Mouse (Mus musculus) ZHBTc4 (cell line): ENCODE data around the gene E030018B13Rik.
A peak's percentile ranks its signal among the peaks of the same experiment; 100 is the strongest.

Experiments
- DNase-seq: peaks from one replicate; pipeline ENCODE4 v3.0.0-alpha.2; 2011; ENCODE audit warnings: low read depth, low spot score

E030018B13Rik gene

DNA sequence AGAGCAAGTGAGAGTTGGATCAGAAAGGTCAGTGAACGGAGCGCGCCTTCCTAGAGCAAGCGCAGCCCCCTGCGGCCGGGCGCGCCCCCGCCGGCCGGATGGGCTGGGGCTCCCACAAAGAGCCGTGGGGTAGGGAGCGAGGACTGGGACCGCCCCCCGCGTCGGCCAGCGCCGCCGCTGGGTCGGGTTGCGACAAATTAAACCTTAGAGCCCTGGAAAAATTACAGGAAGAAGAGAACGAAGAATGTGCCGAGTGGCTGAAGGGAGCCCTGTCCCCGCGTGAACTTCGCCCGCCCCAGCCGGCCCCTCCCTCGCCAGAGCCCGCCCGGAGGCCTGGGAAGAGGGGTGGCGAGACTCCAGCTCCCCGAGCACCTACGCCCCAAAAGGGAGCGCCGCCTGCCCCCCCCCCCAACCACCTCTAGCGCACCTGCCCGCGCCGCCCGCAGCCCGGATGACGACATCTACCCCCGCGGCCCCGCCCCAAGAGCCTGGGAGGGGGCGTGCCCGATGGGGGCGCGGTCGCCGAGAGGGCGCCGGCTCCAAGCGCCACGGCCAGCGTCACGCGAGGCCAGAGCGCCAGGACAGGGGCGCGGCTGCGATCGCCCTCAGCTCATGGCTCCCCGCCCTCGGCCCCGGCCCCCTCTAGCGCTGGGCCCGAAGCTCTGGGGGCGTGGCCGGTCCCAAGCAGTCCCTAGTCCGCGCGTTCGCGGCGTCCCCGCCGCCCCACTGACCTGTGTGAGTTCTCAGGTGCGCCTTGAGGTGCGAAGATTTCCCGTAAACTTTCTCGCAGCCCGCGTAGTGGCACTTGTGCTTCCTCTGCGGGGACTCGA is 20.8 kb downstream of the E030018B13Rik start:
- DNase-seq = peak; percentile 92

DNA sequence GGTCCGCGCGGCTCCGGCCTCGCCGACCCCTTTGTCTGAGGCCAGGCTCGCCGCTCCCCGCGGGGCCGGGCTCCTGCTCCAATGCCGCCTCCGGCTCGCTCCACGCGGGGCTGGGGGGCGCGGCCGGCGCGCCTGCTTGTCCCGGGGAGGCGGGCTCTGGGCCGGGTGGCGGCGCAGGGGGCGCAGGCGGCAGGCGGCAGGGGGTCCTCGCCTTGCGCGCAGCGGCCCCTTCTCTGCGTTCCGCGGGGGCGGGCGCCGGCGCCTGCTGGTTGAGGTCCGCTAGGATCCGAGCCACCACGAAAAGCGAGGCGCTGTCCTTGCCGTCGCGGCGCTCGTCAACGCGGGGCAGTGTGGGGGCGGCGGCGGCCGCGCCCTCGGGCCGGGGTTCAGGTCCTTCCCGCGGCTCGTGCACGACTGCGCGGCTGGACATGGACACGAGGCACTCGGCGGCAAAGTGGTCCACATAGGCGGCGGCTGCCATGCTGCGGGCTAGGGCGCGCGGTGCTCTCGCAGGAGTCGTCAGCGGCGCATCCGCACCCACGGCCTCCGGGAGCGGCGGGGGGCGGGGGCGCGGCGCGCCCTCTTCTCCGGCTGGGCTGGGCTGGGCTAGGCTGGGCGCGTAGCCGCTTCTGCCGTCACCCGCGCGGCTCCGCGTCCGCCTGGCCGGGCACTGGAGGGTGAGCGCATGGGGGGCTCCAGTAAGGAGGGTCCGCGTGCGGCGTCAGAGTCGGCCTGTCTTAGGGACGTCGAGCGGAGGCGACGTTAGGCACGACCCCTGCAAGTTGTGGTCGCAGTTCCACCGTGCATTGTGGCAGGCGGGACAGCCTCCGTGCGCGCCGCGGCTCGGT is 21.6 kb downstream of the E030018B13Rik start:
- no peak for DNase-seq

DNA sequence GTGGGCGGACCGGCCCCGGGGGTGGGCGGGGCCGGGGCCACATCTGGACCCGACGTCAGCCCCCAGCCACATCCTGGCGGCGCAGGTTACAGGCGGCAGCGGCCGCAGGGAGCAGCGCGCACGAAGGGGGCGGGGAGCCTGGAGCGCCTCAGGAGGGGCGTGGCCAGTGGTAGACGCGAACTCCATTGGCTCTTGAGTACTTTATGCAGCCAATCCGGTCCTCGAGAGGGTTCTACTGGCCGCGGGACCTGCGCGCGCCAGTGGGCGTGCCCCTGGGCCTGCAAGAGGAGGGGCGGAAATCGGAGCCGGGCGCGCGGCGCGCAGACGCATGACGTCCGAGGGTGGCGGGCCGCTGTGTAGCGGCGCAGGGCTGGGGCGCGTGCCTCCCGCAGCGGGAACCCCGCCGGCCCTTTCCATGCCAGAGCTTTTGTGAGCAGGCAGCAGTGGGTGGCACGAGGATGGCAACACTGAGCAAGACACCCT is 22.3 kb downstream of the E030018B13Rik start, which contains the start of gene Klf13:
TSS of gene Klf13 (minus strand) at position 2 of the 483 bp plus-strand sequence.
- peak; percentile 100 for DNase-seq

DNA sequence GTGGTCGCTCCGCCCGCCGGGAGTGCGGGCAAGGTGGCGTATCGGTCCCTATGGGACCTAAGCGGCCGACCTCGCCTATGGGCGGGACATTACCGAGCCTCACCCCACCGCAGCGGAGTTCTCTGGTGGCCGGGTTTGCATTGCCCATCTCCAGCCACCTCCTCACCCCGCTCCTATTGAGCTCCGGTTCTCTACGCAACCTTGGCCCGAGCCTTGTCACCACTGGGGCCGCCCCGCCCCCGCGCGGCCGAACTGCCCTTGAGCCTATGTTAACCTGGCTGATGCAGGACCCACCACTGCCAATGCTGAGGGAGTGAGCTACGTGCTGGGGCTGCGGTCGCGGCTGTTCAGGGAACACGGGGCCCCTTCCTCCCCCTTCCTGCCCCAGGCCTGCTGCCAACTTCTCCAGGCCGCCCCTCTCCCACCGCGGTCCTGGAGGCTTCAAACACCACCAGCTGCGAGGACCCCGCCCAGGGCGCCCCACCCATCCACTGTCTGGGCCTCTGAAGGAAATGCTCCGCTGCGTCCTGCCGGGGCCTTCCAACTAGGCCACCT is 22.8 kb downstream of the E030018B13Rik start:
- peak; percentile 89 for DNase-seq

DNA sequence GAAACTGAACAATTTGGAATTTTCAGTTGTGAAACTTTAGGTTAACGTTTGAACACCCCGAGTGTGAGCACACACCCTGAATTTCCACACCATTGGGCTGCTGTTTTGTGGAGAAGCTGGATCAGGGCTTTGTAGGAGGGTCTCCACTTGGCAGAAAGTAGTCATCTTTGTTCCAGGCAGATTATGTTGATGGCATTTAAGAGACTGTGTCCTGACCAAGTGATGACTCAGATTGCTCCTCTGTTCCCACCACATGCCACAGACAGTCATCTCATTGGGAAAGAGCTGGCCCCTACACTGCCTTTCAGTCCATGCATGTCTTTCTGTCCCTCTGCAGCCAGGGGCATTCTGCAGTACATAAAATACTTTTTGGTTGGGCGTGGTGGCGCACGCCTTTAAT is 23.7 kb downstream of the E030018B13Rik start:
- DNase-seq = no peak

DNA sequence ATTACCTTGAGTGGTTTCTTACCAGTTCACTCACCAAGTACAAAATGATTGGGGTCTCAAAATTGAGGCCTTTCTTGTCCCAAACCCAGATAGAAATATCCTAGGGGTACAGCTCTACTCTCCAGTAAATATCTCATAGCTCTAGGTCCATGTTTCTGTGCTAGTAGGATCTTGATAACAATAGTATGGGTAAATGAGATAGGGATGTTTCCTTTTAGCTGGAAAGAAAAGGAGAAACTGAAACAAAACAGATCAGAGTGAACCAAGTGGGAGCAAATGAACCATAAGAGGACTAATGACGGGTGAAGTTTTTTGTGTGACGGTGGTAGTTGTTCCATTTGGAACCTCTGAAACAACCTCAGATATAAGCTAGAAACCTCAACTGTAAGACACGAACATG is 24.4 kb downstream of the E030018B13Rik start:
- no peak for DNase-seq

DNA sequence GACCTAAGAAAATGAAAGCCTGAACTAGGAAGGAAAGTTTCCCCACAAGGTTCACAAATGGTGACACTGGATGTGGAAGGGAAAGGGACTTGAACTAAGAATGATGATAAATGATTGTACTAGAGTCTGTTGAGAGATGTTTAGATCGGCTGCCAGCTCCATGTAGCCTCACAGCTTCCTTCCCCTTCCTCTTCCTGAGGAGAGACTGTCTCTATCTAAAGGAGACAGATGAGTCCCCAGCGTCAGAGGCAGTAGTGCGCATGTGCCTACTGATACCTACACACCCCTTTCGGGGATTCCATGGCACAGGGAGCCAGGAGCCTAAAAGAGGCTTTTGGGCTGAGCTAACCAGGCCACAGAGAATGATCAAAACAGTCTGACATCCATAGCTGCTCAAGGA is 24.8 kb downstream of the E030018B13Rik start:
- no peak for DNase-seq

DNA sequence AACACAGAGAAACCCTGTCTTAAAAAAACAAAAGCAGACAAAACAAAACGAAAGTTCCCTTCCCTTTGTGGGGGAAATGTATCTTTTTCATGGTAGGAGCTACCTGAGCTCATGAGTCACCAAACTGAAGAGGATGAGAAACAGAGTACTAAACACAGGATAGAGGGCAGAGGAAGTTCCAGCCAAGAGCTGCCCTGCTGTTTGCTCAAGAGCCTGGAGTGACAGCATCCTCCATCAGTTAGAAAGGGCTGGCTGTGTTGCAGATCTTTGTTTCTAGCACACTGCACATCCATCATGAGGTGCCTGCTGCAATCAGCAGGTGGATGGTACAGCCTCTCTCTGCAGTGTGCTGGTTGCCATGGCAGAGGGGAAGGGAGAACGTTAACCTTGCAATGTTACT is 27.3 kb downstream of the E030018B13Rik start:
- DNase-seq = no peak

DNA sequence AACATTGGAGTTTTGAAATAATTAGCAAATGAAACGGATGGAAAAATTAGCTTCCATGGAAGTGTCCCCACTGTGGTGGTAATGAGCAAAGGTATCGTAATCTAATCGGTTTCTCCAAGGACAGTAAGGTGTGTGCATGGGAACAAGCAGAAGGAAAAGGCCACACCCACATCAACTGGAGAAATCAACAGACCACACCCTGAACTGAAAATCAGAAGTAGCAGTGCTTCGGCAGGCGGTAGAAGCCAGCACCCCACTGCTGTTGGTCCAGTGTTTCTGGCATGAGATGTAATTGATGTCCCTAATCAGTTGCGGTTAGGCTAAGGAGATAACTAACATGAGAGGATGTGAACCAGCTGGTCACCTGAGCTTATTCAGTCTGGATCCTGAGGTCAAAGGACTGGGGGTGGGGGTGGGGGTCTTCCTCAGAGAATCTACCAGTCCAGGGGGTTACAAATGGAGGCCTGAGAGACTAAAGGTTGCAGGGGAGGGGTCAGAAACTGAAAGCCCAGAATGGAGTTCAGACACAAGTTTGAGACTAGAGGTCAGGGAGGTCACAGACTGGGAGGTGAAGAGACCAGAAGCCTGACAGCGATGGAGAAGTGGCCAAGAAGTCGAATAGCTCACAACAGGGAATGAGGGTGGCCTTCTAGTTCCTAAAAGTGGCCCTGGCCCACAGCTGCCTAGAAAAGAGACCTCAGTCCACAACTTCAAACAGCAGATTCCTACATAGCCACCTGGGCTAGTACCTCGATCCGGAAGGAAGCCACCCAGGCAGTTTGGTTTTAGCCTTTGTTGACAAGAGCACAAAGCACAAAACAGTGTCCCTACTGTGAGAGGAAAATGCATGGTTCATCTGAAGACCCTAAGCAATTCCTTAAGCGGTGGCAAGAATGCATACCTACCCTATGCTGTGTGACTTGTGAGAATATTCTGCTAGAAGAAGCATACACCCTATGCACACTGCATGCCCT is 31.1 kb downstream of the E030018B13Rik start:
- DNase-seq = peak; percentile 79

DNA sequence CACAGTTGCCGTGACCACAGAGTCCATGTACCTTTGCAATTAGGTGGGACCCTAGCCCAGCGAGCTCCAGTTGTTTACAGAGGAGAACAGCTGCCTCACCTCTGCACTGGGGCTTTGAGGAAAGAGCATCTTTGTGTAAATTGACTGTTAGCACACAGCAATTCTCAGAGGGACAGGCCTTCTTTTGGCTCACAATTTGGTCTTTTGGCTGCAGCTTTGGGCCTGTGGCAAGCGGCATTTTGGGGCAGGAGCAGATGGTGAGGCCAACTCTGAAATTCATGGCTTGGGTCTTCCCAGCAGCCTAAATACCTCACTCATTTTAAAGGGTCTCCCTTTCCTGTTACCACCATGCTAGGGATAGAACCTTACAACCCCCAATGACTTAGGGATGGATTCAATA is 32.5 kb downstream of the E030018B13Rik start:
- no peak for DNase-seq

DNA sequence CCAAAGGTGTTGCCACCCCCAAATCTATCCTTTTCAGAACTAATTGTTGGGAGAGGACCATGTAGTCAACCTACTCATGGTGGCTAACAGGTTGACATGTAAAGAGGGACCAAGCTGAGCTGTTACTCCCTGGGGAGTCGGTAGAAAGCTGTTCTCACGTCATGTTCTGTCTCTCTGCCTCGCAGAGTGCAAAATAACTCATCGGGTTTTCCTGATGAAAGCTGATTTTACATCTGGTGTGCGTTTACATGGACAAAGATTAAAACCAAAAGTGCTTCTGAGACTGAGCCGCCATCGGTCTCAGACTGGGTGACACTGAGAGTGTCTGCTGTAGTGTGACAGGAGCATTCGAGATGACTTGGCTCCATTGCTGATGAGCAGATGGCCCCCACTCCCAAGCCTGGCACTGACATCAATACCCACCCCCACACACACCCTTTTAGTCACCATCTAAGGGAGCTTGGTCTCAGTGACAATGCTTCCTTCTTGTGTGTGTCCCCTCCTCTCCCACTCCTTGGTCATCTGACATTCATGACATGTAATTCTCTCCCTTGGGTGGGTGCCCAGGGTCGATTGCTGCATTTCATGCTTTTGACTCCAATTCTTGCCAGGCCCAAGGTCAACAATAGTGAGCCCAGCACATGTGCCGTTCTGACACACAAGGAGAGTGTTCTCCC is 34.4 kb downstream of the E030018B13Rik start:
- DNase-seq = no peak

DNA sequence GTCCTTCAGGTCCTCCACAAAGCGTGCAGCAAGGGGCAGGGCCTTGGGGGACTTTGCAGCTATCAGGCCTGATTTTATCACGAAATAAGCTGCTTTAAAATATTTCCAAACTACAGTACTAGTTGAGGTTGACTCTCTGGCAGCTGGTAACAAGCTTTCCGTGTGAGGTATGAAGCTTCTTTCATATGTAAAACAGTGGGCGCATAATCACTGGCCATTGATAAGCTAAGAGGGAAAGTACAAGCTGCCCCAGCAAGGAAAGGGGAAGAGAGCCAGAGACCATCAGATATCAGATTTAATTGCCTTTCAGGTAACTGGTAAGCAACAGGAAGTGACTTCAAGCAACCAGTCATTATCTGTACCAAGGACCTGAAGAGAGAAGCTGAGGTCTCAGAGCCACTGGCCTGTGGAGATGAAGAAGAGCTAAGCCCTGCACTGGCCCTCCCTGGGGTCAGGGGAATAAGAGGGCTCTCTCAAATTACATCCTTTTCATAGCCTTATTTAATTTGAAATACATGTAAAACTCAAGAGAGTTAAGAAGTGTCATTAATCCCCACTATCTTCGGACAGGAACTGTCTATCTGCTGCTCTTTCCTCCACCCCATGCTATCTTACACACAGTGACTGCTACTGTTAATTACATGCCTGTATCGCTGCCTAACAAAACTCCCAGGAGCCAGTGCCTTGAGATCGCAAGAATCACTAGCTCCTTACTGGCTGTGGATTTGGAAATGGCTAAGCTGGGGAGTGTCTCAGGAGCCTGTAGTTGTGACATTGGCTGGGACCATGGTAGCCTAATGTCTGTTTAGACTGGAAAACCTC is 35.6 kb downstream of the E030018B13Rik start:
- no peak for DNase-seq

DNA sequence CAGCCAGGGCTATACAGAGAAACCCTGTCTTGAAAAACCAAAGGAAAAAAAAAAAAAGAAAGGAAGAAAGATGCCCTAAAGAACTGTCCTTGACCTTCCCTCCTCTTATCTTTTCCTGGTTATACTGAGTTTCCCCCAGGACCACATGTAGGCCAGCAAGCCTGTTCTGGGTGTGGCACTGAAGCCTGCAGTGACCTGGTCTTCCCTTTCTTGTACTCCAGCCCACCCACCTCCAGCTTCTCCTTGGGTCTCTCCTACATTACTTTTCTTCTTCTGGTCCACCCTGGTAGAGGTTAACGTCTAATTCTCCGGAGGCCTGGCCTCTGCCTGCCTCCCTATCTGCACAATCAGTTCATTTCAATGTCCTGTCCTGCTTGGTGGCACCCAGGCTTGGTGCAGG is 38.8 kb downstream of the E030018B13Rik start:
- no peak for DNase-seq

DNA sequence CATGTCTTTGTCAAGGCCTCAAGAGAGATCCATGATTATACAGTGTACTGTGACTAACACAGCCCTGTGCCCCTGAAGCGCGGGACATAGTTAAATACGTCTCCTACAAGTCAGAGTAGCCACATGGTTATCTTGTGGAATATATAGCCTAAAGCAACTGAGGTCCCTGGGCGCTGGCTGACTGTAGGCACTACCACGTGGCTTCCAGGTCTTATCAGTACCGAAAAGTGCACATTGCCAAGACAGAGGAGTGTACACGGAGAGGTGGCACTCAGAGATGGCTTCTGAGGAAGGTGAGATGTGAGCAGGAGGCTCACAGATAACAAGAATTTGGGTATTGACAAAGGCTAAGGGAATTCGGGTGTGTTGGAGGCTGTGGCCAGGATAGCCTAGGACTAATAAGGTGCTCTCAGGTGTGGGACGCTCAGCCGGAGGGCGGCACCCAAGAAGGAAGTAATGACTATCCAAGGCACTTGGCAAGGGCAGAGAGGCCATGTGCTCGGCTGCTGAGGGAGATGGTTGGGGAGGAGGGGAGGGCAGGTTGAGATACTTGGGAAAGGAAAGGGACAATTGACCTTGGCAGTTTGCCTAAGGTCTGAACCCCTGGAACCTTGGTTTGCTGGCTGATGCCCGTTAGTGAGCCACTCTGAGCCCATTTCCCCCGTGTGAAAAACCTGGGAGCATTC is 39.6 kb downstream of the E030018B13Rik start:
- DNase-seq = no peak

DNA sequence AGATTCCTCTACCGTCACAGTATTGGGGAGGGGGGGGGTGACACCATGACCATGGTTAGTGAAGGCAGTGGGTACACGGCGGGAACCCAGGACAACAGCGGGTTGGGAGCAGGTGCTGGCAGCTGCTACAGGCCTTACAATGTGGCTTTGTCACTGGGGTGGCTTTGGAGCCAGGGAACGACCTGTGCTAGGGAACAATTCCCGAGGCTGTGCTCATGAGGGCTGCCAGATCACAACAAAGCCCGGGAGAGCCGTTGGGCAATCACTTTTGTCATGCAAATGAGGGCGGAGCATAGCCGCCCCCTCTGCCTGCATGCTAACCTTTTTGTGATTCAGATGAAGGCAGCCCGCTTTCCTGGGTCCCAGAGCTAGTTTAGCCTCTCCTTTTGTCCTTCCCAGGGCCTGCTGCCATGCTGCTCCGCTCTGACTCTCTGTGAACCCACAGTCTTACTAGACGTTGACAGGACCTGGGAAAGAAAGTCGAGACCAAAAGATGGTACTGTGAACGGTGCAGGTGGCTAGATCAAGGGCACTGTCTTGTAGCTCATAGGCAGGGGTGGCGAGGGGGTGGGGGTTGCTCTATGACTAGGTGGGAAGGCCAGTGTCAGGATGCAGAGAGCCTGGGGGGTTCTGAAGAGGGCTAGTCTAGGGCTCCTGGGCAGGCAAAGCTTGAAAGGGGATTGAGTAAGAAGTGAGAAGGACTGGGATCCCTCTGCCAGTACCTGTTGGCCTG is 40.5 kb downstream of the E030018B13Rik start:
- DNase-seq = peak; percentile 99

DNA sequence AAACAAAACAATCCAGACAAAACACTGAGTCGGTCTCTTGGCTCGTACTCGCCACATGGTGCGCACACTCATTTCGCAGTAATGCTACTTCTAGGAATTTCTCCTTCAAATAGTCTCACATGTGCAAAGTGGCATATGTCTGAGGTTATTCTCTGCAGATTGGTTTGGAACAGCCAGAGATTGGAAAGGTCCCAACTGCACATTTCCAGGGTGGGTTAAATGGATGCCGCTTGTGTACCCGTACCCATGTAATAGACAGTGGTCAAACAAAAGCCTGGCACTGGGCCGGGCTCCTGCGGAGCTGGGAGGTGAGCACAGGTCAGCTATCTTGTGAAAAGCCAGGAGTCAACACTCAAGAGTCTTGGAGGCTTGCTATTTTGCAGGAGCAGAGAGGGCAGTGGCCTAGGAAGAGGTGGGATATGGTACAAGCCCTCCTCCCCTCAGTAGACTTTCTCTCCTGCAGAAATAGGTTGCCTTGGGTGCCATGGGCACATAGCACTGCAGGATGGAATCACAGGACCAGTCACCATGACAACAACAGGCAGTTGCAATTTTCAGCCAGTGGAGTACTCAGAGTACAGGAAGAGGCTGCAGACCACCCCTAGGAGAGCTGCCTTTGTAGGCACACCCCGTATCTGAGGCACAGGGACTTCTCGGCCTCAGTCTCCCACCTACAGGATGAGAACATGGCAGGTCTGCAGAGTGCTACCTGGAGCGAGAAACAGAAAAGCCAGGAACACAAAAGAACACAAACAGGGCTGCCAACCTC is 41.4 kb downstream of the E030018B13Rik start:
- no peak for DNase-seq

DNA sequence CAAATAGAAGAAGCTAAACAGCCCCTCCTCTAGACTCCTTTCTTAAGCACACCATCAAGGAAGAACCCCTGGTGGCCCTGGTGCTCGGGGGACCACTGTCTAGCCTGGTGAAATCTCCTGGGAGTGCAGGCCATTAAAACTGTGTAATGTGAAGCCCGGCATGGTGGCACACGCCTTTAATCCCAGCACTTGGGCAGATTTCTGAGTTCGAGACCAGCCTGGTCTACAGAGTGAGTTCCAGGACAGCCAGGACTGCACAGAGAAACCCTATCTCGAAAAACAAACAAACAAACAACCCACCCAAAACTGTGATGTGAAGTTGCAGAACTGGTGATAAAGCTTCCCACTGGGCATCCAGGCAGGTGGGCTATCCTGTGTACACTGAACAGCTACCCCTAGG is 47.0 kb downstream of the E030018B13Rik start:
- DNase-seq = no peak
